Mouse (Mus musculus): ENCODE measurements around the gene Cdkal1.

DNA sequence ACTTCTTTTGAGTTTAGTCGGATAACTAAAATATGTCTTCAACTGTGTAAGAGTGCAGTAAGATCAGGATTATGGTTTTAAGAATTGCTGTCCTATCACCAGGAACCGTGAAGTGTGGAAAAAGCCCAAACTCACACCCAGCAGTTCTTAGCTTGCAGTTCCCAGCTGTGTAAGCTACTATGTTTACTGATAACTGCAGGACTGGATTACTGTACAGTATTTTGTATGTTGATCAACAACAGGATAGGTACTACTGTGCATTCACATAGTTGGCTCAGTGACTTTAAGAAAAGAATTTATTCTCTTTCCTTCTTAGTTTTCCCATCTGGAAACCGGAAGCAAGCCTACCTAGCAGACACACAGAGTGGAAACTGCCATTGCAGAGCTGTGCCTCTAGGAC is 239.5 kb downstream of the Cdkal1 start:
- TF ChIP-seq CTCF (IDR thresholded peaks at IDR 0.05; ENCODE audit: low read depth, low read length) (no peak), POLR2A (IDR thresholded peaks at IDR 0.05; ENCODE audit: borderline replicate concordance, low read depth, low read length) (no peak)

Measured in bone marrow macrophage, adult 2 months (primary cell).